In genomic region chr11:113172497-113173140, GRCm38 (mm10) we compare ENCODE assay signal across 7 mouse cellular contexts.
DNase-seq lines count a peak whose midpoint lies in the region; ATAC-seq and TF ChIP-seq lines count a peak whose summit lies in the region.

No protein-coding gene starts in this region.

- H3K27me3 ChIP-seq in embryonic facial prominence, embryonic 10.5 days (replicated peaks; ENCODE audit: low read depth, poor library complexity, severe bottlenecking): no peaks in the 10 kb centered on the region
- no peaks in the 10 kb centered on the region for H3K27me3 ChIP-seq in intestine, embryonic 16.5 days (replicated peaks; ENCODE audit: control insufficient read depth, insufficient read depth, low read length)
- H3K27me3 ChIP-seq in limb, embryonic 13.5 days: no peaks in the 10 kb centered on the region
- peaks cover 4% of the 10 kb centered on the region; the same call in 1 of the 2 replicates for H3K27me3 ChIP-seq in midbrain, embryonic 14.5 days (ENCODE audit: control insufficient read depth, insufficient read depth, low read length)
- no peaks in the 10 kb centered on the region for H3K27me3 ChIP-seq in spleen, adult 2 months (ENCODE audit: control insufficient read depth, insufficient read depth, low read length)

- no peaks in the 10 kb centered on the region for H3K9me3 ChIP-seq in embryonic facial prominence, embryonic 10.5 days
- no peaks in the 10 kb centered on the region for H3K9me3 ChIP-seq in intestine, embryonic 16.5 days (ENCODE audit: control insufficient read depth, low read length)
- H3K9me3 ChIP-seq in limb, embryonic 13.5 days: no peaks in the 10 kb centered on the region
- no peaks in the 10 kb centered on the region for H3K9me3 ChIP-seq in midbrain, embryonic 14.5 days (ENCODE audit: control insufficient read depth, low read length)

- H3K4me1 ChIP-seq in embryonic facial prominence, embryonic 10.5 days: peaks cover 63% of the 10 kb centered on the region
- peaks cover 17% of the 10 kb centered on the region for H3K4me1 ChIP-seq in intestine, embryonic 16.5 days (ENCODE audit: control insufficient read depth, insufficient read depth, low read length)
- peaks cover 53% of the 10 kb centered on the region for H3K4me1 ChIP-seq in limb, embryonic 13.5 days
- peaks cover 11% of the 10 kb centered on the region; the same call in 1 of the 2 replicates for H3K4me1 ChIP-seq in midbrain, embryonic 14.5 days (ENCODE audit: control insufficient read depth, insufficient read depth, low read length)
- H3K4me1 ChIP-seq in spleen, adult 2 months (ENCODE audit: control insufficient read depth, insufficient read depth, insufficient read length): no peaks in the 10 kb centered on the region; the same call in 1 of the 2 replicates

- peak; percentile 76 for ATAC-seq in granulocyte monocyte progenitor cell, adult 5-6 weeks (replicated peaks; ENCODE audit: poor library complexity, severe bottlenecking)
- ATAC-seq in intestine, embryonic 16.5 days: peak; percentile 71
- peak; percentile 65 for ATAC-seq in limb, embryonic 13.5 days (ENCODE audit: low FRiP score, low read depth)
- peak; percentile 70 for ATAC-seq in midbrain, embryonic 14.5 days (ENCODE audit: low FRiP score, low TSS enrichment)

- peak; percentile 90 for TF ChIP-seq CTCF in spleen, adult 2 months (IDR thresholded peaks at IDR 0.05; ENCODE audit: extremely low read depth, insufficient read depth, insufficient read length, insufficient replicate concordance)

- peak overlapping the region; percentile 63 for H3K4me3 ChIP-seq in embryonic facial prominence, embryonic 10.5 days
- peak overlapping the region; percentile 53 for H3K4me3 ChIP-seq in intestine, embryonic 16.5 days (ENCODE audit: low read length)
- H3K4me3 ChIP-seq in limb, embryonic 13.5 days: peak overlapping the region; percentile 53
- H3K4me3 ChIP-seq in midbrain, embryonic 14.5 days (replicated peaks; ENCODE audit: low read depth, low read length): peak overlapping the region; percentile 38
- H3K4me3 ChIP-seq in spleen, adult 2 months (ENCODE audit: extremely low read depth, insufficient read depth, insufficient read length): peak overlapping the region; percentile 69

- peak; percentile 69 for DNase-seq in adrenal gland, adult 2 months
- DNase-seq in embryonic facial prominence, embryonic 10.5 days (ENCODE audit: low spot score): peak; percentile 85
- DNase-seq in midbrain, embryonic 14.5 days: peak; percentile 94
- DNase-seq in spleen, adult 2 months (ENCODE audit: low read depth in 1 of 2, low spot score in 2 of 2): peak; percentile 51 to 78

- no peaks in the 10 kb centered on the region for H3K36me3 ChIP-seq in embryonic facial prominence, embryonic 10.5 days (replicated peaks)
- no peaks in the 10 kb centered on the region for H3K36me3 ChIP-seq in intestine, embryonic 16.5 days (ENCODE audit: control insufficient read depth, insufficient read depth, low read length)
- H3K36me3 ChIP-seq in limb, embryonic 13.5 days: no peaks in the 10 kb centered on the region
- H3K36me3 ChIP-seq in midbrain, embryonic 14.5 days (ENCODE audit: control insufficient read depth, insufficient read depth, low read length): no peaks in the 10 kb centered on the region
- no peaks in the 10 kb centered on the region for H3K36me3 ChIP-seq in spleen, adult 2 months (ENCODE audit: control insufficient read depth, insufficient read depth, low read length)

- H3K4me2 ChIP-seq in intestine, embryonic 16.5 days (ENCODE audit: low read depth, low read length): peak overlapping the region; percentile 60
- peak overlapping the region; percentile 60 for H3K4me2 ChIP-seq in limb, embryonic 13.5 days (replicated peaks)
- H3K4me2 ChIP-seq in midbrain, embryonic 14.5 days (ENCODE audit: low read length): peak overlapping the region; percentile 57

- no peak for TF ChIP-seq POLR2A in spleen, adult 2 months (IDR thresholded peaks at IDR 0.05; ENCODE audit: low read depth, low read length)

- peak overlapping the region; percentile 62 for H3K9ac ChIP-seq in intestine, embryonic 16.5 days (ENCODE audit: low read depth, low read length)
- H3K9ac ChIP-seq in limb, embryonic 13.5 days: peak overlapping the region; percentile 67
- peak overlapping the region; percentile 31; the same call in 1 of the 2 replicates for H3K9ac ChIP-seq in midbrain, embryonic 14.5 days (replicated peaks; ENCODE audit: low read length)

- 32% methylated on average over 16 of the region's 16 CpGs for WGBS in embryonic facial prominence, embryonic 10.5 days
- WGBS in intestine, embryonic 16.5 days: 19% methylated on average over 15 of the region's 16 CpGs
- WGBS in limb, embryonic 13.5 days: 27% methylated on average over 16 of the region's 16 CpGs
- WGBS in midbrain, embryonic 14.5 days: 28% methylated on average over 16 of the region's 16 CpGs
- 19% methylated on average over 16 of the region's 16 CpGs for WGBS in spleen, adult 2 months

- H3K27ac ChIP-seq in embryonic facial prominence, embryonic 10.5 days (replicated peaks): peak overlapping the region; percentile 87
- peak overlapping the region; percentile 65 for H3K27ac ChIP-seq in intestine, embryonic 16.5 days (ENCODE audit: low read length)
- H3K27ac ChIP-seq in limb, embryonic 13.5 days: peak overlapping the region; percentile 86
- H3K27ac ChIP-seq in midbrain, embryonic 14.5 days (replicated peaks; ENCODE audit: low read depth, low read length): peak overlapping the region; percentile 71
- peak overlapping the region; percentile 94 for H3K27ac ChIP-seq in spleen, adult 2 months (ENCODE audit: insufficient read depth, low read length)

Comparison
In these comparisons a context has a peak if more than half of its experiments do, and no peak if none do; other contexts are left out.
1. Peak in every context shown above with its lines: DNase-seq, ATAC-seq, H3K4me3 ChIP-seq and H3K27ac ChIP-seq.